Mouse (Mus musculus) lung, postnatal 0 days (tissue): ENCODE results near the gene Smc3.

ENCODE experiments used
- CTCF ChIP-seq: IDR thresholded peaks from 2 replicates; pipeline ENCODE4 v1.5.1; 2016; ENCODE audit warnings: antibody characterized with exemption, mild to moderate bottlenecking
- EP300 ChIP-seq: IDR thresholded peaks from 2 replicates; pipeline ENCODE4 v1.6.1; 2016; ENCODE audit warnings: antibody characterized with exemption, mild to moderate bottlenecking, control low read depth

GRCm38 (mm10) chr19:53666708-53667107 lies 66.5 kb downstream of the Smc3 start:
- no peak for TF ChIP-seq CTCF
- no peak for TF ChIP-seq EP300
